Mouse (Mus musculus) liver, adult 10 weeks (tissue): Measurements from ENCODE around the gene Eppin. TPM values are rescaled to one million over a fixed set of nuclear protein-coding genes. Genes with fewer than 3 reads are reported as not detected.

Source experiments
- polyA plus RNA-seq: library from polyadenylated mRNA; stranded (reverse); fragments of 350-450 nt; fragmentation: Illumina TruSeq; extraction: RNeasy Lipid Tissue Mini Kit (QIAGEN cat#74804); gene quantifications from one replicate; pipeline ENCODE4 v1.2.3, GENCODE M21; 2014; ENCODE audit warnings: low read depth, low replicate concordance

Eppin gene
- polyA plus RNA-seq, result not detected

DNA sequence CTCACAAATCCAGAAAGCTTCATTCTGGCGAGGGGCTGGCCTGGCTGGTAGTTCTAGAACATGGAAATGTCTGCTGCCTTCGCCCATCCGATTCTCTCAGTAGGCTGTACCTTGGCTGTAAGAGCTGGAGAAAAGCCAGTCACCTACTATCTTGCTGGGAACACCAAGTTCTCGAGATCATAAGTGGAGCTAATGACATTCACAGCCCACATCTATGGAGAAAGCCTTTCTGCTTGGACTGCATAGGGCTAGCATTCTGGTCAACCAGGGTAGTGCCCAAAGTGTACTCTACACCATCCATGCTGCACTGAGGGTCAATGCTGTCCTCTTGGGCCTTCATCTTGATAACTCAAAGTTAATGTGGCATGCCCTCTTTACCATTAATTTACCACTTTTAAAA, at the start of gene Eppin:
Gene Eppin (minus strand): TSS at position 101 of the 400 bp plus-strand sequence.

DNA sequence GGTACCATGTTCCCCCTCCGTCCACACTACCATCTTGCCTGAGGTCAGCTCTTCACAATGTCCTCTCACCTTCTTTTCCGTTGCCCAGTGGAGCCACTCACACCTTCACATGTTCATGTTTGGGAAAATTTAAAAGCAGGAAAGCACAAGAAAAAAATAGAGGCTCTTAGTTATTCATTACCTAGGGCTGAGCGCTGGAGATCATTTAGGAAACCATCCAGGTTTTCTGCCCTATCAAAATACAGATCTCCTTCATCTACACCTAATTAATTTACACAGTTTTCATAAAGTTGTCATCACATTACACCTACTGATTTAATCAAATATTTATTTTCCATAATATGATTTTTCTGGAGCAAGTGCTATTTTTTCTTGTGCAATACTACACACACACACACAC, 45.3 kb upstream of the Eppin start, which contains the start of gene Wfdc16:
Gene Wfdc16 (minus strand): TSS at position 101 of the 400 bp plus-strand sequence.

DNA sequence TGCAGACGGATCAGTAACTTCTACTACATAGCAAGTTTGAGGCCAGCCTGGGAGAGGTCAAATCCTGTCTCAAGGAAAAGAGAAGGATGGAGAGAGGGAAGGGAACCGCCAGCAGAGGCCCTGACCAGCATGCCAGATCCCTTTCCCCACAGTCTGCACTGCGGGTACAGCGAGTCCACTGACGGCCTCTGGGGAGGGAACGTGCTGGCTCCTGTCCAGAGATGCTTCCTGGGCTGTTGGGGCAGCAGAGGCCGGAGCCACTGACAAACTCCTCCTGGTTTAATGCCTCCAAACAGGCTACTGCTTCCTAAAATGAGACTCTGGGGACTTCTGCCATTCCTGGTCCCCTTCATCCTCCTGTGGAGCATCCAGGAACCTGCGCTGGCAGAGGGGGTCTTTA, 20.1 kb upstream of the Eppin start, which contains the start of the genes Wfdc6b and Wfdc8:
Gene Wfdc6b (plus strand): TSS at position 52 of the 400 bp plus-strand sequence.
Gene Wfdc8 (minus strand): TSS at position 156 of the 400 bp plus-strand sequence.

DNA sequence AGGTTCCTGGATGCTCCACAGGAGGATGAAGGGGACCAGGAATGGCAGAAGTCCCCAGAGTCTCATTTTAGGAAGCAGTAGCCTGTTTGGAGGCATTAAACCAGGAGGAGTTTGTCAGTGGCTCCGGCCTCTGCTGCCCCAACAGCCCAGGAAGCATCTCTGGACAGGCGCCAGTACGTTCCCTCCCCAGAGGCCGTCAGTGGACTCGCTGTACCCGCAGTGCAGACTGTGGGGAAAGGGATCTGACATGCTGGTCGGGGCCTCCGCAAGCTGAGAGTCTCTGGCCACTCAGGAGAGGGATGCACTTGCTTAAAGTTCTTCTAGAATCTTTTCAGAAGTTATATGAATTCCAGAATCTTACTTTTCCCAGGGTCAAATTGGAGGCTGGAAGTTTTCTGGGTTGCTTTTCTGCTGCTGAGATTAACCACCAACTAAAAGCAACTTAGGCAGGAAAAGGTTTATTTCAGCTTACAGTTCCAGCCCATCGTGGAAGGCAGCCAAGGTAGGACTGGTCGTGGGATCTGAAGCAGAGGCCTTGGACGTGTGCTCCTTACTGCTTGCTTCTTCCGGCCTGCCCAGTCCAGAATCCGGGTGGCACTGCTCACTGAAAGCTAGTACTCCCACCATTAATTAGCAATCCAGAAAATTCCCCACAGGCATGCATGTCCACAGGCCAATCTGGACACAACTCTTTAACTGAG, 8.2 kb downstream of the Eppin start, which contains the start of gene Wfdc6a:
Gene Wfdc6a (minus strand): TSS at position 423 of the 701 bp plus-strand sequence.

DNA sequence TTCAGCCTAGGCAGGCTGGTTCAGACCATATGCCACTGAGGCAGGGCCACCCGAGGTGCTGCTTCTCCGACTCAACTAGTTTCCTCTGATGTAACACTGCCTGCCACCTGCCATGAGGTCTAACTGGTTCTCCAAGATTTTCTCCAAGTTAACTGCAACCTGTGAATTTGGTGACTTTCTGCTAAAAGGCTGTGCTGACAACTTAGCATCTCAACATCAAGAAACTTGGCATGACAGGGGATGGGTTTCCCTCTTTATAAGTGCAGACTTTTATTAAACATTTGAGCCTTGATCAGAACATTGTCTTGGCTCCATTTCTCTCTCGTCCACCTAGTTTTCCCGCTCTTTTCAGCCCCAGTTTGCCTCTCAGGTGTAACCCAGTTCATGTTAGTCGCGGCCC, 20.0 kb downstream of the Eppin start, which contains the start of gene Spint3:
Gene Spint3 (minus strand): TSS at position 101 of the 400 bp plus-strand sequence.

DNA sequence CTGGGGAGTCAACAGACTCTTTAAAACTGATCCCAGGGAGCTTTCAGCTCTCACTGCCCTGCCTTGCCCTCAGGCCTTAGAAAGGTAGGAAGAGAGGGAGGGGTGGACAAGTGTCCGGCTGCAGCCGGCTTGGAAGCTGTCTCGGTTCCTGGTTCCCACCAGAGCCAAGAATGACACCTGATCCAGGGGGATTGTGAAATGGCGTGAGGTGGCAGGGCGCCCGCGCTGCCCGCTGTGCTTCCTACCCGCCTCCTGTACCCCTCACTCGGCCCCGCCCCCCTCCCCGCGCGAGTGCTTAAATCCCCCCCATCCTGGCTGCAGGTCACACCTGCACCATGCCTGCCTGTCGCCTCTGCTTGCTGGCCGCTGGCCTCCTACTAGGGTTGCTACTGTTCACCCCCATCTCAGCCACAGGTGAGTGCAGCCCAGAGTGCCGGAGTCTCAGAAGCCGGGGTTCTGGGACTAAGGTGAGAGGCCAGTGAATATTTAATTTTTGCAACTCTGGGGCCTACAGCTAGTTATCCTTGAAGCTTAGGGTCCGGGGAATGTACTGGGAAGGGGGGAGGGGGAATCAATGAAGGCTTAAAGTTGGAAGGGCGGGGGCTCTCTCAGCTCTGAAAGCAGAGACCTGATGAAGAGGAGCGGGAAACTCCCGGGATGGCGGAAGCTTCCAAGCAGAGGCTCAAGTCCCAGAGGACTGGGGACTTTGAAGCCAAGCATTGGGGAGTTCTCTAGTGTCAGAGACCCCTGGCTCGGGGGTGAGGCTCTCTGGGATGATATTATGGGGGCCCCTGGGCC, 30.8 kb downstream of the Eppin start, which contains the start of gene Wfdc2:
Gene Wfdc2 (plus strand): TSS at position 23 of the 798 bp plus-strand sequence.

Other genes starting within 250 kb of the Eppin start
- gene Slpi, start 204.5 kb downstream of the Eppin start, polyA plus RNA-seq, result 0.66 TPM
- gene Rbpjl, start 190.5 kb downstream of the Eppin start, polyA plus RNA-seq, result not detected
- not detected for gene Matn4, start 188.4 kb downstream of the Eppin start, polyA plus RNA-seq
- gene Sdc4, start 149.7 kb downstream of the Eppin start, polyA plus RNA-seq, result 223 TPM
- 7.8 TPM for gene Sys1, start 136.6 kb downstream of the Eppin start, polyA plus RNA-seq
- not detected for gene Gm20458, start 132.6 kb downstream of the Eppin start, polyA plus RNA-seq
- gene Trp53tg5, start 119.9 kb downstream of the Eppin start, polyA plus RNA-seq, result not detected
- 2.1 TPM for gene Dbndd2, start 107.5 kb downstream of the Eppin start, polyA plus RNA-seq
- gene Pigt, start 96.1 kb downstream of the Eppin start, polyA plus RNA-seq, result 7.5 TPM
- gene Wfdc2, start 31.2 kb downstream of the Eppin start, polyA plus RNA-seq, result not detected
- gene Spint3, start 20.1 kb downstream of the Eppin start, polyA plus RNA-seq, result not detected
- gene Wfdc6a, start 8.1 kb downstream of the Eppin start, polyA plus RNA-seq, result not detected
- not detected for gene Wfdc6b, start 19.9 kb upstream of the Eppin start, polyA plus RNA-seq
- gene Wfdc8, start 20.0 kb upstream of the Eppin start, polyA plus RNA-seq, result not detected
- 0.37 TPM for gene Wfdc16, start 45.2 kb upstream of the Eppin start, polyA plus RNA-seq
- gene Wfdc10, start 62.5 kb upstream of the Eppin start, polyA plus RNA-seq, result not detected
- gene Wfdc9, start 63.0 kb upstream of the Eppin start, polyA plus RNA-seq, result not detected
- not detected for gene Wfdc11, start 80.5 kb upstream of the Eppin start, polyA plus RNA-seq
- gene Wfdc13, start 91.5 kb upstream of the Eppin start, polyA plus RNA-seq, result not detected
- not detected for gene Spint4, start 104.9 kb upstream of the Eppin start, polyA plus RNA-seq
- gene Spint5, start 121.7 kb upstream of the Eppin start, polyA plus RNA-seq, result not detected
- gene Wfdc3, start 152.3 kb upstream of the Eppin start, polyA plus RNA-seq, result not detected
- 1.6 TPM for gene Dnttip1, start 152.4 kb upstream of the Eppin start, polyA plus RNA-seq
- not detected for gene Ube2c, start 176.3 kb upstream of the Eppin start, polyA plus RNA-seq
- not detected for gene Tnnc2, start 186.4 kb upstream of the Eppin start, polyA plus RNA-seq
- gene Snx21, start 192.2 kb upstream of the Eppin start, polyA plus RNA-seq, result 1.1 TPM
- 0.93 TPM for gene Acot8, start 211.3 kb upstream of the Eppin start, polyA plus RNA-seq
- 0.90 TPM for gene Zswim3, start 211.5 kb upstream of the Eppin start, polyA plus RNA-seq
- gene Zswim1, start 229.1 kb upstream of the Eppin start, polyA plus RNA-seq, result 0.95 TPM
- gene Spata25, start 234.9 kb upstream of the Eppin start, polyA plus RNA-seq, result not detected
- gene Ctsa, start 239.3 kb upstream of the Eppin start, polyA plus RNA-seq, result 46.3 TPM
- gene Neurl2, start 239.9 kb upstream of the Eppin start, polyA plus RNA-seq, result not detected